Mouse (Mus musculus) common myeloid progenitor, adult 5-6 weeks (primary cell): ENCODE measurements around the gene Ehd2. TPM values are rescaled to one million over a fixed set of nuclear protein-coding genes. Genes with fewer than 3 reads are reported as not detected.
"Not testable (repeated sequence)": the region's sequence is repeated elsewhere in the genome, so short reads cannot be mapped to it uniquely, and the experiment has no call there.

ENCODE experiments used
- ATAC-seq: replicated peaks from 2 replicates; pipeline ENCODE4 v1.8.0; 2016; ENCODE audit warnings: low read depth, mild to moderate bottlenecking, moderate TSS enrichment, inconsistent platforms; ENCODE audit not compliant: poor library complexity, severe bottlenecking
- total RNA-seq: library from RNA; stranded (forward); fragments of 200-1000, 187-1606 nt; gene quantifications from 2 replicates; pipeline ENCODE4 v1.2.3, GENCODE M21; 2017

Gene Ehd2
- total RNA-seq, 1 experiment from 2014 or later, result 1.0 TPM

DNA sequence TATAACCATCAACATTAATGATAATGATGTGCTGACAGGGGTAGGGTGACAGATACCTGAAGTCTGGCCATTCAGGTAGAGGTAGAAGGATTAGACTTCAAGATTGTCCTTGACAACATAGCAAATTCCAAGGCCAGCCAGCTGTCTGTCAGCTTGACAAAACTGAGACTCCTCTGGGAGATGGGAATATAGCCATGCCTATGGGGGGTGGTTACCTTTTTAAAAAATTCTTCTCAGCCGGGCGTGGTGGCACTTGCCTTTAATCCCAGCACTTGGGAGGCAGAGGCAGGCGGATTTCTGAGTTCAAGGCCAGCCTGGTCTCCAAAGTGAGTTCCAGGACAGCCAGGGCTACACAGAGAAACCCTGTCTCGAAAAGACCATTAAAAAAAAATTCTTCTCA is 51.7 kb downstream of the Ehd2 start:
- ATAC-seq, result not testable (repeated sequence)

DNA sequence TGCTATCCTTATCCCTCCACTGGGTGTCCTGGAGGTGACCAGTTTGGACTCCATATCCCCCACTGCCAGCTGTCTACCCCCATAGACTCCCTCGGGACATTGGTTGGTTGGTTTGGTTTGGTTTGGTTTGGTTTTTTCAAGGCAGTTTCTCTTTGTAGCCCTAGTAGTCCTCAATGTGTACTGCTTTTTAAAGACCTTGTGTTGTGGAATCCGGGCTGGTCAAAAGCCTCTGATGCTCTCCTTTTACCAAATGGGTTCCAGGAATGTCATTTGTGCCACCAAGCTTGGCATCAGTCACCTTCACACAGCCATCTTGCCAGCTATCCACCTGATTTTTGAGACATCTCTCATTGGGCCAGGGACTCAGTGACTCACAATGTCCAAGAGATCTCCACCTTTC is 52.6 kb downstream of the Ehd2 start:
- no peak for ATAC-seq

DNA sequence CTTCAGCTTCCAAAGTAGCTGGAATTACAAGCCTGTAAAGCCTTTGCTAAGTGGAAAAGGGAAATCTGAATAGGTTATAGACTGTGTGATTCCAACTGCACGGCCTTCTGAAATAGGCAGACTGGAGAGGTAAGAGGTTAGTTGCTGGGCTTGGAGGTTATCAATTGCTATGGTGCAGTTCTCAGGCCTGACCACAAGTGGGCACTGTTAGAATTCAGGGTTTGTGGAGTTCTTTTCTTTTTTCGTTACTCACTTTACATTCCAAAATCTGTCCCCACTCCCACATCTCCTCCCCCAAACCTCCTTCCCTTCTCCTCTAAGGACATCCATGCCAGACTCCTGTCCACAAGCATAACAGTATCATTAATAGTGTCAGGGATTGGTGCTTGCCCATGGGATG is 53.1 kb downstream of the Ehd2 start:
- peak; percentile 83 for ATAC-seq

DNA sequence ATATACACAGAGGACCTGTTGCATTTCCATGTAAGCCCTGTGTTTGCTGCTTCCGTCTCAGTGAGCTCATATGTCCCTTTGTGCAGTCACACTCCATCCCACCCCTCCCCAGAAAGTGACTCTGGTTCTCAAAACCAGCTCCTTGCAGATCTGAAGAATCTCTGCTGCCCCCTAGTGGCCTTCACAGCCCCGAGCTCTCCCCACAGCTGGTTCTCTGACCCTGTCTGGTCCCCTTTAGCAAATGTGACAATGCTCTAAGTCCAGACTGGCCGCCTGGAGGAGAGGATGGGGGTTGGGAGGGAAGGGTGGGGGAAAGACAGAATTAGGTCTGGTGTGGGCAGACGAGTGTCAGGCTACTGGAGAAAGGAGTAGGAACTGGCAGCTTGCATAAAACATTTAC is 55.2 kb downstream of the Ehd2 start:
- peak; percentile 85 for ATAC-seq

DNA sequence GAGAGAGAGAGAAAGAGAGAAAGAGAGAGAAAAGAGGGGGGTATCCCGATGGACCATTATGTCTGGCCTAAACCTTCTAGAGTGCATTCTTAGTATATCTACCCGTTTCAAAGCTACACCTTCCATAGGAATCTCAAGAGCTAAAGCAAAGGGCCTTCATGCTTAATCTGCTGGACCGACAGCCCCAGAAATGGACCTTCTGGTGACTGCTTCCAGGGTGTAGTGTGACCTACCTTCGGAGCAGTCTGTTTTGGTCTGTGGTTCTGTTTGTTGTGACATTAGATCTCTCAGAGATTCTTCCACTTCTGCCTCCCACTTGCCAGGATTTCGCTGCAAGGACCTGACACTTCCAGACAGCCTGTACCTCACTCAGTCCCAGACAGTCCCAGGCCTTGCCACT is 56.8 kb downstream of the Ehd2 start:
- ATAC-seq, result no peak

DNA sequence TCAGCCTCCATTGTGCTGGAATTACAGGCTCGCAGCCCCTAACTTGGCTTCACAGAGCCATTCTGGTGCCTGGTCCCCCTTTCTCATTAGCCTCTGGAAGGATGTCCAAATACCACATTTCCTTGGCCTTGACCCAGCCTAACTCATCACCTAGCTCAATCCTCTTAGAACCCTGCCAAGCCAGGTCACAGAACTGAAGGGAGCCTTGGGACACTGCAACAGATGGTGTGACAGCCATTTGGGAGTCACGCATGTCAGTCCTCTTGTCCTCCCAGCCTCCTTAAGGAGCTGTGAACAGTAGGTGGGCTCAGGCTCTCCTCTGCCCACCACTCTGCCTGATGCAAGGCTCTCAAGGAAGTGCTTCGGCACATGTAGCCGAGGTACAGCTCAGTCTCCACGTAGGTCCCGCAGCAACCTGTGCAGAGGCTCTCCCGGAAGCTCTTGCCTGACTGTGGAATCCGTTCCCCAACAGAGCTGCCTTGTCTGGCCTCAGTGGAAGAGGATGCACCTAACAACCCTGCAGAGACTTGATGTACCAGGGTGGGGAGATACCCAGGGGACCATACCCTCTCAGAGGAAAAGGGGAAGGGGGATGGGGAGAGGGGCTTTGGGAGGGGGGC is 59.3 kb downstream of the Ehd2 start:
- ATAC-seq, result no peak

DNA sequence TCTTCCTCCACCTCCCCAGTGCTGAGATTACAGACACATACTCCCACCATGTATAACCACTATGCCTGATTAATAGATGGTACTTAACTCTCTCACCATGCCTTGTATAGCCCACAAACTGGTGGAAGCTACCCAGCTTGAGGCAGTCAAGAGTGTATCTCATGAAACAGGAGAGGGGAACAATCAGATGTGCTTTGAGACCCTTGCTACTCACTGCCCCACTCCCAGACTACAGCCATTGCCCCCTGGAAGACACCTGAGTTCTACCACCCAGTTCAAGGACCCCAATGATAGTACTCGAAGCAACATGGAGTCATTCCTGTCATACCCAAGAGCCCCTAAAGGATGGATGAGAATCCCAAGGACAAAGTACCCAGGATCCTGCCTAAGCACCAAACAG is 60.8 kb downstream of the Ehd2 start:
- ATAC-seq, result no peak

DNA sequence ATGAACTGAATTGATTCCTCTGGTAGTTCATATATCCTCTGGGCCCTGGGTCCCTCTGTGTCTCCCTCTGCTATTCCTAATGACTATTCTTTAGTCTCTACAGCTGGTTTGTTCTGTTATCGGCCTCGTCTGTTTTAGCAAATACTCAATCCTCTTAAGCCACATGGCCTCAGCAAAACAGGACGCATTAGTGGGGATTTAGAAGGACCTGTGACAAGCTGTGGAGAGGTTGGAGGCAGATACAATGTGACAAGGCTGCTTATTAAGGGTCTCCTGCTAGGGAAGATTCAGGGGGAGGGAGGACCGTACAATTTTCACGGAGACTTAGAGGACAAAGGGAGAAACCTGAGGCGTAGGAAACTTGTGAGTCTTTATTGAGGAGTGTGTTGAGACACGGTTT is 61.5 kb downstream of the Ehd2 start:
- ATAC-seq, result no peak

DNA sequence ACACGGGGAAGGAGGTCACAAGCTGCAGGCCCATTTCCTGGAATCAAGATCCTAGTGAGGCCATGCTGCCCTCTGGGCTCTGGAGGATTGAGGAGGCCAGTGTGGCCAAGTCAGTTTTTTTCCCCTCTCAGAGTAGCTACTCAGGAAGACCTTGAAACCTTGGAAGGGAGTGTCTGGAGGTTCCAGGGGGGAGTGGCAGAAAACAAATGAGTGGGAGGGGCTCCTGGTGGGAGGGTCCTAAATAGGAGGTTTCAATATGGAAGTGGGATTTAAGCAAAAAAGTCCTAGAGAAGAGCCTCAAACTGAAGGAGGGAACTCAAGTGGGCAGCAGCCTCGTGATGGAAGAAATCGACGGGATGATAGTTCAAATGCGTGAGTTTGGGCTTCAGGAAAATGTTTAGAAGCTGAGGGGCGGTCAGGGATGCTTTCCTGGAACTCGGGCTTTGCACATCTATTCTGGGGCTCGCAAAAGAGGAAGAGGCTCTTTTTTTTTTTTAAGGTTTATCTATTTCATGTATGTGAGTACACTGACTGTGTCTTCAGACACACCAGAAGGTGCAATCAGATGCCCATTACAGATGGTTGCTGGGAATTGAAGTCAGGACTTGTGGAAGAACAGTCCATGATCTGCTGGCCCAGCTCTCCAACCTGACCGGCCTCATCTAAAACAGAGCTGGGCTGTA is 65.9 kb downstream of the Ehd2 start:
- no peak for ATAC-seq

Other genes starting within 250 kb of the Ehd2 start
- not detected in 2 replicates for gene Obox5, start 217.4 kb downstream of the Ehd2 start, total RNA-seq
- not detected in 2 replicates for gene Obox6, start 127.9 kb downstream of the Ehd2 start, total RNA-seq
- gene Crx, start 87.6 kb downstream of the Ehd2 start, total RNA-seq, result not detected in 2 replicates
- gene Crxos, start 85.0 kb downstream of the Ehd2 start, total RNA-seq, result not detected in 2 replicates
- gene Selenow, start 45.2 kb downstream of the Ehd2 start, total RNA-seq, result 42.3 and 56.5 TPM in 2 replicates
- gene Nop53, start 21.5 kb downstream of the Ehd2 start, total RNA-seq, result 458 and 478 TPM in 2 replicates
- gene Bicra, start 80.4 kb upstream of the Ehd2 start, total RNA-seq, result 1.2 and 2.5 TPM in 2 replicates
- gene Zfp541, start 94.2 kb upstream of the Ehd2 start, total RNA-seq, result not detected in 2 replicates
- gene Napa, start 130.9 kb upstream of the Ehd2 start, total RNA-seq, result 61.1 and 65.9 TPM in 2 replicates
- 6.5 and 6.8 TPM in 2 replicates for gene Kptn, start 152.3 kb upstream of the Ehd2 start, total RNA-seq
- 0.09 TPM in 1 of 2 replicates, not detected in the other for gene Slc8a2, start 162.3 kb upstream of the Ehd2 start, total RNA-seq
- not detected in 2 replicates for gene Meis3, start 207.5 kb upstream of the Ehd2 start, total RNA-seq